Mouse (Mus musculus) gastrocnemius, postnatal 36 days (tissue): ENCODE measurements around the gene Sbk1. TPM values are rescaled to one million over a fixed set of nuclear protein-coding genes. Genes with fewer than 3 reads are reported as not detected.
"Not testable (repeated sequence)": the region's sequence is repeated elsewhere in the genome, so short reads cannot be mapped to it uniquely, and the experiment has no call there.

Source experiments
- DNase-seq, 2 experiments: peaks; one replicate each; pipeline ENCODE4 v3.0.0; 2022
- intact Hi-C: fragments of 180-260 bp; cut with DNase I; formaldehyde crosslinking; loops from one replicate; pipeline ENCODE4 v1.15.1; 2025
- total RNA-seq, 2 experiments: library from RNA; stranded (reverse); gene quantifications; 2 replicates each; pipeline ENCODE4 v1.2.3; 2021

Sbk1 gene
- total RNA-seq, 2 experiments from 2014 or later, result 18.4 to 24.0 TPM

DNA sequence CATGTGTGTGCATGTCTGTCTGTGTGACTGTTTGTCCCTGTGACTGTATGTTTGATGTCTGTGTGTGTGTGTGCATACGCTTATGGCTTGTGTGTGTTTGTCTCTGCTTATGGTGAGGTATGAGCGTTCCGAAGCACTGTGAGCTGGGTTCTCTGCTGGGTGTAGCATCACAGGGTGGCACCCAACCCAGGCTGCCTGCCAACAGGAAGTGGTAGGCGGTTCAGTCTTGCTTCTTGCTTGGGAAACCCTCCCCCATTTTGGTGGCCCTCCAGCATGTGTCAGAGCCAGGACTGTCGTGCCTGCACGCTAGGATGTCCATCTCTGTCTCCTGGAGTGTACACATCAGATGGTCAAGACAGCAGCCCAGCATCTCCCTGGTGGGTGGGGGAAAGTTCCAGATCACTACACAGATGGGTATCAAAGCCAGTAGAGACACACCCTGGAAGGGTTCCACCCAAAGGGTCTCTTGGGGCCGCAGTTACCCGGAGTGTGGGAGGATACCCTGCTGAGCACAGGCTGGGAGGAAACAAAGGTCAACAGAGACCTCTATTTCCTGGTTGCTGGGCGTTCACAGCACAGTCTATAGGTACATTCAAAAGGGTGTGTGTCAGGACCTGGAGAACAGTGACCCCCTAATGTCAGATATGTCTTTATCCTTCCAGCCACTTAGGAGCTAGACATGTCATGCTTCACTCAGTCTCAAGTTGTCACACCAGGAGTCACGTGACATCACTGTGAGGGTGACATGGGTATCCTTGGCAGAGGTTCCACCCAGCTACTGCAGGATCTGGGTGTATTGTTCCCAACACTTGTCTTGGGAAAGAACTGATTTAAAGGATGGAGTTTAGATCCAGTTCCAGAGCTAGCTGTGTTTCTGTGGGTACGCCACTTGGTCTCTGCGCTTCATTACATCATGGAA lies 13.1 kb downstream of the Sbk1 start:
- intact Hi-C loops, result no loop called here
- DNase-seq, result peak; percentile 37 to 42

DNA sequence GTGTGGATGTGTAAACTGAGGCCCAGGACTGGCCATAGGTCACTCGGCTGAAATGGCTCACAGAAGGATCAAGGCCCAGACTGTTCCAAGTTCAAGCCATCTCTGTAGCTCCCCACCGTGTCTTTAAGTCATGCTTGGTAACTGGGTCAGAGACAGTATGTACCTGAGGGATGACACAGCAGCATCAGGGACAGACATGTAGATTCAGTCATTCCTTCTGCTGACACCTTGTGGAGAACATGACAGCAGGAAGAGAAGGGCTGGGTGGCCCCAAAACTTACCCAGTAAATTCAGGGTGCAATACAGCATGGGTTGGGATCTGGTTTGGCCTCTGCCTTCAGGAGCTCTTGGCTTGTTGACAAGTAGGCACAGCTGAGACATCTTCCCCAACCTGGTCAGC lies 13.9 kb downstream of the Sbk1 start:
- intact Hi-C loops, result no loop called here
- no peak for DNase-seq

DNA sequence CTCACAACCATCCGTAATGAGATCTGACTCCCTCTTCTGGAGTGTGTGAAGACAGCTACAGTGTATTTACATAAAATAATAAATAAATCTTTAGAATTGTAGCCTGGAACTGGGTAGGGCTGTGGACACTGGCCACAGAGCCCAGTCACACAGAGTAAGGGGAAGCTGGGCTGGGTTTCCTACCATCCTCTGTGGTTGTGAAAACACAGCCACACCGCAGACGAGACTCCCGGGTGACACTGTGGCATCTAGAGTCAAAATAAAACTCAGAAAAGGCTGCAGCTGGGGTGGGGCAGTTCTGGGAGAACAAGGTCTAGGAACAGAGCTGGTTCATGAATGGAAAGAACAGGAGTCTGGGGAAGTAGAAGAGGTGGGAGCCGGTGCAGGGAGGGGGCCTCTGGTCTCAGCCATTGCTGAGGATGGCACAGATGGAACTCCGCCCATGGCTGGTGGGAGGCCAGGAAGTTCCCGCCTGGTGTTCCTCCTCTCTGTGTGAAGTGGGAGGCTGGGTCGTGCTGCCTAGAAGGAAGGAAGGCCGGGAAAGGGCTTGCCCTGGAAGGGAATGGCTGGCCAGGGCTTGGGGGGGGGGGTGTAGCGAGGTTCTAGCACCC lies 15.2 kb downstream of the Sbk1 start:
- intact Hi-C loops, result no loop called here
- DNase-seq, result peak in 1 of 2 experiments; percentile 27

DNA sequence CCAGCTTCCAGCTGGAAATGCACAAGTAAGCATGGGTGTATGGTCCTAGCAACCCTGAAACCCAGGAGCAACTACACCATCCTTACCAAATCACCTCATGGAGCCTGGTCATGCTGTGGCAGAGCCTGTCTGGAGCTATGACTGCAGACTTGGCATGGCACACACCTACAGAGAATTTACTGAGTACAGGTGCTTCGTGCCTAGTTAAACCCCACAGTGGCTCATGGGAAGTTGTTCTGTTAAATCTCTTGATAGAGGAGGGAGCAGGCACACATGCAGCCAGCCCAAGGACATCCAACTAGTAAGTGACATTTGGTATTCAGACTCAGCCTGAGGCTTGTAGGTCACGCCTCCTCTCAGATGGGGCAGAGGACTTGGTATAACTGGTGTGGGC lies 15.7 kb downstream of the Sbk1 start:
- no peak for DNase-seq
- intact Hi-C loops, result no loop called here

DNA sequence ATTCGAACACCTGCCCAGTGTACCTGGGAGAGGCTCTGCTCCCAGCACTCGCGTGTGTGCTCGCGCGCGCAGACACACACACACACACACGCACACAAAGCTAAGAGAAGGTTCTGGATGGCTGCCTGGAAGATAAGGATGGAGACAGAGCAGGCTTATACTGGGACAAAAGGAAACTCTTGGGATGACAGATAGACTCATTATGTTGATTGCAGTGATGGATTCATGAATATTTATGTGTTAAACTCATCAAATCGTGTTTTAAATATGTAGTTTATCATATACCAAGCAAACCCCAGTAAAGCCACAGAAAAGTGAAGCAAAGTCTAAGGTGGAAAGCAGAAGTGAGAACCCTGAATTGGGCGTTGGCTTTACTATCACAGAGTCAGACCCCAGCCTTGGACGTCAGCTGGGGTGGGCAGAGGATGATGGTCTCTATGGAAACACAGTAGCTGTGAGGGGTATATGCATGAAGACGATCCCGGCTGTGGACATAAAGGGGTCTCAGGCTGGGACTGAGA lies 16.2 kb downstream of the Sbk1 start:
- intact Hi-C loops, result no loop called here
- no peak for DNase-seq

DNA sequence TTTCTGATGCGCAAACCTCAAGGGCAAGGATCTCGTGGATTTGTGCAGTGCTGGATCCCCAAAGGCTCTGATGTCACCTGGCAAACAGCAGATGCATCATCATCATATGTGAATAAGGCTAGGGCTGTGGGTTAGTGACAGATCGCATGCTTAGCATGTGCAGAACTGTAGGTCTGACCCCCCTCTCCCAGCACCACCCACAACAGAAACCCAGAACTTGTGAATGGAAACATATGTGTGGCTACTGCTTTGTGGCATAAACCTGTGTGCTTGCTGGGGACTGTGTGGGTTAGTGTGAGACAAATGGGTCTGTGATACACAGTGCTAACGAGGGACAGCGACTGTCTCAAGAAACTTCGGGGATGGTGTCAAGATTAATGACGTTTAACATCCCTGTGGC lies 17.0 kb downstream of the Sbk1 start:
- intact Hi-C loops, result no loop called here
- DNase-seq, result no peak

DNA sequence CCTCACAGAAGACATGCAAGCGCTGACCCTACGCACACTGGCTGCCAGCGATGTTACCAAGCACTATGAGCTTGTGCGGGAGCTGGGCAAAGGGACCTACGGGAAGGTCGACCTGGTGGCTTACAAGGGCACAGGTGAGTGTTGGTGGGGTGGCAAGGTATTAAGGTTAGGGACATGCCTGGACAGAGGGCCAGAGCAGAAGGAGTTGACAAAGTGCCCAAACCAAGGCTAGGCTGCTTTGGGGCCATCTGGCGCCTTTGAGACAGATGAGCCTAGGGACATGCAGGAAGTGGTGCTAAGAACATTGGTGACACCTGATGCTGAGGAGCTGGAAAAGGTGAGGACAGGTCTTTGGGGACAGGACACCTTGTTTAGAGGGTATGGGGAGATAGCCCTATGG lies 17.5 kb downstream of the Sbk1 start:
- no peak for DNase-seq
- intact Hi-C loops, result no loop called here

DNA sequence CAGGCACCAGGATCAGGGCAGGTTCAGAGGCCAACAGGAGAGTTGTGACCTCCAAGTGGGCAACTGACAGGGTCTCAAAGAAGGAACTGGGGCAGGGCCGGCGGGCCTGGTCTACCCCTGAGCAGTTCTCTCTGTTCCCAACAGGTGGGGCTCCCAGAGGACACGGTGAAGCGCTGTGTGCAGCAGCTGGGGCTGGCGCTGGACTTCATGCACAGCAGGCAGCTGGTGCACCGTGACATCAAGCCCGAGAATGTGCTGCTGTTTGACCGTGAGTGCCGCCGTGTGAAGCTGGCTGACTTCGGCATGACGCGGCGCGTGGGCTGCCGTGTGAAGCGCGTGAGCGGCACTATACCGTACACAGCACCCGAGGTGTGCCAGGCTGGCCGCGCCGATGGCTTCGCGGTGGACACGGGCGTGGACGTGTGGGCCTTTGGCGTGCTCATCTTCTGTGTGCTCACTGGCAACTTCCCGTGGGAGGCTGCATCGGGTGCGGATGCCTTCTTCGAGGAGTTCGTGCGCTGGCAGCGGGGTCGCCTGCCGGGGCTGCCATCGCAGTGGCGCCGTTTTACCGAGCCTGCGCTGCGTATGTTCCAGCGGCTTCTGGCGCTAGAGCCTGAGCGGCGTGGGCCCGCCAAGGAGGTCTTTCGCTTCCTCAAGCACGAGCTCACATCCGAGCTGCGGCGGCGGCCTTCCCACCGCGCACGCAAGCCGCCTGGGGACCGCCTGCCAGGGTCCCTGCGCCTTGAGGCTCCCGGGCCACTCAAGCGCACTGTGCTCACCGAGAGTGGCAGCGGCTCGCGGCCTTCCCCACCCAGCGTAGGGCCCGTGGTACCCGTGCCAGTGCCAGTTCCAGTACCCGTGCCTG lies 19.5 kb downstream of the Sbk1 start:
- no peak for DNase-seq
- intact Hi-C loops, result no loop called here

DNA sequence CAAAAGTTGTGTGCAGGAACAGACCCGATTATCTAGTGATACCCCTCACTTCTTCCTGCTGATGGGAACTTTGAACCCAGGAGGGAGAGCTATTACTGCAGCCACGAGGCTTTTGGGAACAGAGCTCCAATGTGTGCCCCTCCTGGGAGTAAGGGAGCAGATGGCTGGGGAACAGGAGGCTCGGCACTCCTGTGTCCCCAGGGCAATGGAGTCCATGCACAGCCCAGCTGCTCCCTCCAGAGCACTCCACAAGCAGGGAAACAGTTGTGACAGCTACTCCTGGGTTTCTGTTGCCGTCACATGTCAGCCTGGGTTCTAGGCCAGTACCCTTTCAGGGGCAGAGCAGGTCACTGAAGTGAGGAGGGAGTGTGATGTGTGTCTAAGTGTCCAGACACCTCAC lies 20.7 kb downstream of the Sbk1 start:
- intact Hi-C loops, result no loop called here
- no peak for DNase-seq

DNA sequence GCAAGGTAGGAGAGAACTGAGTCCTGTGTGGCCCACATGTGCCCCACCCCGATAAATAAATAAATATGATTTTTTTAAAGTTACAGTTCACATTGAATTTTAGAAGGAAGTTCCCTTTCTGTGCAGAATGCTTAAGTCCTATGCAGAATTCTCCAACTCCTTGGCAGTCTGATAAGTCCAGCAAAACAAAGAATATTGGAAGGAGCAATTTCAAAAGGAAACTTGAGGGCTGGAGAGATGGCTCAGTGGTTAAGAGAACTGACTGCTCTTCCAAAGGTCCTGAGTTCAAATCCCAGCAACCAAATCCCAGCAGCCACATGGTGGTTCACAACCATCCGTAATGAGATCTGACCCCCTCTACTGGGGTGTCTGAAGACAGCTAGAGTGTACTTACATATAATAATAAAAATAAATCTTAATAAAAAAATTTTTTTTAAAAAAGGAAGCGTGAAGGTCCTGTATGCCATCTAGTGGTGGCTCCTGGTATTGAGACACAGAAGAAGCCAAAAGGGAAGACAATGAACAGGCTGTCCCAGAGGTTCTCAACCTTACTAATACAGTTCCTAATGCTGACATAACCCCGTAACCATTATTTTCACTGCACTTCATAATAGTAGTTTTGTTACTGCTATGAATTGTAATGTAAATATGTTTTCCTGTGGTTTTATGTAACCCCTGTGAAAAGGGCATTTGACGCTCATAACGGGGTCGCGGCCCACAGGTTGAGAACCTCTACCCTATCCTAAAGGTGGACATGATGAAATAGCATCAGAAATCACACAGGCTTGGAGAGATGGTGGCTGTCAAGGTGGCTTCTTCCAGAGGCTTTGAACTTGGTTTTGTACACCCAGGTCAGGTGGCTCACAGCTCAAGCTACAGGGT lies 25.4 kb downstream of the Sbk1 start:
- intact Hi-C loops, result loop anchor here (1.0 kb wide), 1 partner anchor 37 kb away; no protein-coding TSS in a partner anchor
- DNase-seq, result no peak

DNA sequence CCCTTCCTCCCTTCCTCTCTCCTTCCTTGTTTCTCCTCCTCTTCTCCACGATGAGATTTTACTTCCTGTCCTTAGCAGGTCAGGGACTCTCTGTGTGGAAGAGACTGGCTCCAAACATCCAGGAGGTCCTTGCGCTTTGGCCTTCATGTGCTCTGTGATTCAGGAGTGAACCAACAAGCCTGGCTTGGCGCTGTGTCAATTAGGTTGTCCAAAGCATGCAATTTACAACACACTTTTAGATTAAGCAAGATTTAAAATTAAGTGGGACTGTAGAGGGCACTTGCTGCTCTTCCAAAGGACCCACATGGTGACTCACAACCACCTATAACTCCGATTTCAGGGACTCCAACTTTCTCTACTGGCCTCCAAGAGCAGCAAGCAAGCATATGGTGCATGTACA lies 26.4 kb downstream of the Sbk1 start:
- intact Hi-C loops, result loop anchor here (1.0 kb wide), 1 partner anchor 38 kb away; no protein-coding TSS in a partner anchor
- no peak for DNase-seq

DNA sequence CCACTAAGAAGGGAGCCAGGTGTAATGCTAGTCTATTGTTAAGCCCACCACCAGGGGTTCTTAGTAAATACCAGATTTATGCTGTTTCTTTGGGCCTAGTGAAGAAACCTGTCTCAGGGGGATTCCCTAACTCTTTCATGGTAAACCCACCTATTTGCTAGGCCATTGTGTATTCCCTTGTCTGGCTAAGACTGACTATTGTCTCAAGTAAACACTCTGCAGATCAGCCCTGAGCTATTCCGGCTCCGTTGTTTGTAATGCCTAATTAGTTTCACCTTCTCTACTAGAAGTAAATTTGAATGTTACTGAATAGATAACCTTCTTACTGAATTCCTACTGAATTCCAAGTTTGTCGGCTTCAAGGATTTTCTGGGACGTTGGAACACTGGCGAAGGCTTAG lies 29.4 kb downstream of the Sbk1 start:
- intact Hi-C loops, result not testable (repeated sequence)

DNA sequence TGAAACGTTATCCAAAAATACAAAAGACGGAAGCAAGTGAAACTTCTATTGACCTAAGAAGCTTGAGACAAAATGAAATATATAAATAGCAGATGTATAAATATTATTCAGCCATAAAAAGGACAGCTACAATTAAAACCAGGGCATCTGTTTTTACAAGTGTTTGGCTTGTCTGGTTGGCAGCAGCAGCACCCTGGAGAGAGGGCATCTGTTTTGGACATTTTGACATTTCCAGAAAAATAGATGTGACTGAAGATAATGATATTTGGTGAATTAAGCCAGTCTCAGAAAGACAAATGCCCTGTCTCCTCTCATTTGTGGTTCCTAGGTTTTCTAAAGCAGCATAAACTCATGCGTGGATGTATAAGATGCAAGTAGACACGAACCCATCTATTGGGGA lies 39.4 kb downstream of the Sbk1 start:
- DNase-seq, result no peak
- intact Hi-C loops, result no loop called here

More for the DNA sequence above, 29.4 kb downstream of the Sbk1 start:
- not testable (repeated sequence) for DNase-seq

DNA sequence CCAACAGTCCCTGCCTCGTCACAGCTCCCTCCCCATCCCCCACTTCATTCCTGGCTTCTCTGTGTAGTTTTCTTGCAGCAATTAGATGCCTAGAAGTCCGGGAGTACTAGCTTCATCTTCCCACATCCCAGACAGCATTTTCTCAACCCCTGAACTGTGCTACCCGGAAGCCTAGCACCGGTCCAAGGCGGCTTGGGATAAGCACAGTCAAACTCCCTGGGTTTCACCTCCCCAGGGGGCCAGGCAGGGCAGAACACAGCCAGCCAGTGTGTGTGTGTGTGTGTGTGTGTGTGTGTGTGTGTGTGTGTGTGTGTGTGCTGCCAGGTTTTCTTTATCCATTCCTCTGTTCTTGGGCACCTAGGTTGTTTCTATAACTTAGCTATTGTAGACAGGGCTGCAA lies 40.9 kb downstream of the Sbk1 start:
- no peak for DNase-seq
- intact Hi-C loops, result no loop called here

DNA sequence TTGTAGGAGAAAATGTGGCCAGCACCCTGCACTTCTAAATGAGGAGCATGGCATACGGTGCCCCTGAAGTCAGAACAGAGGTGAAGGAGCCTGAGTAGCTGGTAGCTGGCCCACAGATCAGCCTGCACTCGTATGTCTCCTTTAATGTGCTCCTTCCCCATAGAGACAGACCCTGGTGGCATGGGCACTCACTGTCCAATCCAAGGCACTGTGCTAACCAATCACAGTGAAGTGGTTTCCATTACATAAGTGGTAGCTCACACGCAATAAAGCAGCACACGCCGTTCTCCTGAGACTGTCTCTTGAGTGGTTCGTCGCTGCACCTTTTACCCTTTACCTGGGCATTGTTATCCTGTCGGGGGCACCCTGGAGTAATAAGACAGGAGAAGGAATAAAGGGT lies 41.9 kb downstream of the Sbk1 start:
- intact Hi-C loops, result no loop called here
- no peak for DNase-seq

DNA sequence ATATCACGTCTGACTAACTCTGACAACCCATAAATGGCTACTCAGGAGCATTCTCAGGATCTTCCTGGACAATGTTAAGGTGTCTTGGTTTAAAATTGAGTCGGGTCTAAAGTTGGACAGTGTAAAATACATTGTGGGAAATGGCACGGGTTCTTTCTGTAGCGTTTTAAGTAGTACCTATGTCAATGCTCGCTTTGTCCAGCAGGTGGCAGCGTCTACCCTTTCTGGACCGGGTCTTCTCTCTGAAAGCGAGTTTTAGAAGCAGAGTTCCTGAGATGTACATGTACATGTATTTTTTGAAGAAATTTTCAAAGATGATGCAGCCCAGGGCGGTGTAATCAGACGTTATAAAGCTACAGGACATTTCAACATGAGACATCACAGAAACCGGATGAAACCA lies 51.3 kb downstream of the Sbk1 start:
- DNase-seq, result peak; percentile 60 to 64
- intact Hi-C loops, result loop anchor here (2.0 to 5.0 kb wide), 2 partner anchors 53 to 204 kb away; partner anchors contain the start of gene Spns1

DNA sequence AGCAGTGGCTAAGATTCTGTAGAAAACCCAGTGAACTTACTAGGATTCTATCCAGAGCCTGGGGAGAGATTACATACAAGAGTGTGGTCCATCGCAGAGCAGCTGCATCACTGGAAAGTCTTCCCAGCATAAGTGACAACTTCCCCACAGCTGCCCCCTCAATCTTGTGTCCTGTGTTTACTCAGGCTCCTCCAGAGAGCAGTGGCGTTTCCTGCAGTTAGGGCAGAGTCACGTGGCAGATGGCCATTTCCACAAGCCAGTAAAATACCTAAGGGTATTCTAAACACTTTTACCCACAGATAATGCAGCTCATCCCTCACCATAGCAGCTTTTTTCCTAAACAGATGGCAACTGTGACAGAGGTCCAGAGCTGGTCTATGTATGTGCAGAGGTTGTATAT lies 52.4 kb downstream of the Sbk1 start:
- DNase-seq, result no peak
- intact Hi-C loops, result loop anchor here (2.0 to 5.0 kb wide), 2 partner anchors 52 to 203 kb away; partner anchors contain the start of gene Spns1

DNA sequence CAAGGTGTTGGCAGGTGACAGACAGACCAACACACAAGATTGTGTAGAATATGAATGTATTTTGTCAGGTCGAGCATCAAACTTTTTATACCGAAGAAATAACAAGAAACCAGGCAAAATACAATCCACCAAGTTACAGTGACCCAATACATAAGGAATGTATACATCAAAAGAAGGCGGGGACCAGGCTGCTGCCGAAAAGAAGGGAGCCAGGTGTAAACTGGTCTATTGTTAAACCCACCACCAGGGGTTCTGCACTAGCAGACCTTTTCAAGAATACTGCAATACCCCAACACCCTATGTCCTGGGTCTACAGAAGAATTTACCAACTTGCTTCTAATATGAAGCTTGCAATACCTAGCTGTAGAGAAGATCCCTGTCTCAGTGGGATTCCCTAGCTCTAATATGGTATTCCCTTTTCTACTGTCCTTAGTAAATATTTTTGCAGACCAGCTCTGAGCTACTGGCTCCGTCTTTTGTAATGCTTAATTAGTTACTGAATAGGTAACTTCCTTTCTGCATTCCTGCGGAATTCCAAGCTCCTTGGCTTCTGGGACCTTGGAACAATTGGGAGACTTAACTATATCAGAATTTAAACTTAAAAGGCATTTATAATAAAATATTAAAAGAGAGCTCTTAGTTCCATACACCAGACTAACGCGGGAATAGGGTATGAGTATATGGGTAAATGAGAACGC lies 53.3 kb downstream of the Sbk1 start:
- intact Hi-C loops, result loop anchor here (2.0 kb wide), 1 partner anchor 51 kb away; the partner anchor contains the start of gene Spns1
- not testable (repeated sequence) for DNase-seq

DNA sequence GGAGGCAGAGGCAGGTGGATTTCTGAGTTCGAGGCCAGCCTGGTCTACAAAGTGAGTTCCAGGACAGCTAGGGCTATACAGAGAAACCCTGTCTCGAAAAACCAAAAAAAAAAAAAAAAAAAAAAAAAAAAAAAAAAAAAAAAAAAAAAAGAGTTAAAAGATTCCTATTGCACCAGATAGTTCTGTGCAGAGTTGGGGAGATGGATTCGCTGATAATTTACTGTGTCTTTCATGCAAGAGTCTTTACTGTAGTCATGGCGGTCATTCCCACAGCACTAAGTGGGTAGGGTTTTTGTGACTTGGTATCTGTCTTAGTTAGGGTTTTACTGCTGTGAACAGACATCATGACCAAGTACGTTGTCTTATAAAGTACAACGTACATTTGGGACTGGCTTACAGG lies 56.4 kb downstream of the Sbk1 start:
- intact Hi-C loops, DNase-seq: not testable (repeated sequence)
